Mouse (Mus musculus) olfactory bulb, adult 2 months (tissue): ENCODE measurements around the gene Ppp1r9a. TPM values are rescaled to one million over a fixed set of nuclear protein-coding genes. Genes with fewer than 3 reads are reported as not detected.

Source experiments
- H3K27ac ChIP-seq: fragments of 200-500 bp; 2 replicates; pipeline ENCODE4 v1.5.1; 2012; ENCODE audit warnings: low read depth, low read length; ENCODE audit not compliant: insufficient read depth
- H3K4me1 ChIP-seq: fragments of 200-500 bp; 2 replicates; pipeline ENCODE4 v1.6.1; 2012; ENCODE audit warnings: low read length; ENCODE audit not compliant: control insufficient read depth, insufficient read depth
- H3K4me3 ChIP-seq: fragments of 200-500 bp; 2 replicates; pipeline ENCODE4 v1.5.1; 2012; ENCODE audit warnings: mild to moderate bottlenecking, low read depth, low read length, moderate library complexity; ENCODE audit not compliant: insufficient read depth
- CTCF ChIP-seq: fragments of 200-500 bp; IDR thresholded peaks from 2 replicates; pipeline ENCODE4 v1.5.1; 2012; ENCODE audit warnings: low read depth, mild to moderate bottlenecking, low read length, moderate library complexity; ENCODE audit not compliant: insufficient read depth
- POLR2A ChIP-seq: fragments of 200-500 bp; IDR thresholded peaks from 2 replicates; pipeline ENCODE4 v1.6.1; 2012; ENCODE audit warnings: mild to moderate bottlenecking, low read depth, low read length, moderate library complexity; ENCODE audit not compliant: insufficient read depth
- WGBS: fragments of 180-500 bp; shearing (Covaris S2); methylation state at CpG from one replicate; pipeline ENCODE4 v1.1.7; 2018; 5-methylcytosine and 5-hydroxymethylcytosine counted together
- polyA plus RNA-seq: library from polyadenylated mRNA; stranded (reverse); fragments of >200 nt; gene quantifications from 2 replicates; pipeline ENCODE4 v1.2.4, GENCODE M21; 2012; ENCODE audit warnings: low replicate concordance; ENCODE audit not compliant: missing spikeins, insufficient read depth, insufficient read length

Gene Ppp1r9a
- polyA plus RNA-seq, 1 experiment, result 308 TPM

DNA sequence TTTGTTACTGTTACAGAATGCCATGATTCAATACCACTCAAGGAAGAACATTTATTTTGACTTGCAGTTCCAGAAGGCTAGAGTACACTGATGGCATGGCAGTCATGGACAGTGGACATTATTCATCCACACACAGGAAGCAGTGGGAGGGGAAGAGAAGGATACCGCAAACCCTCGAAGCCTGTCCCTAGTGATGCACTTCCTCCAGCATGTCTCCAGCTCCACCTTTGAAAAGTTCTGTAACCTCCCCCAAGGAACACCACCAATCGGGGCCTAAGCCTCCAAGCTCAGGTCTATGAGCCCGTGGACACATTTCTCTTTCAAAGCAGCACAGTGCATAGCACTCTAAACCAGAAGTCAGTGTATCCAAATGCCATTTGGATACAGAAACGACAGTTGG, 120.0 kb downstream of the Ppp1r9a start:
- Histone ChIP-seq H3K27ac (no peak overlapping the region), H3K4me1 (no peaks in the 10 kb centered on the region), H3K4me3 (no peak overlapping the region)
- TF ChIP-seq POLR2A, result no peak
- TF ChIP-seq CTCF, result no peak
- 87% methylated on average over 5 of the region's 5 CpGs for WGBS

GRCm38 (mm10) chr6:5024893-5025292, 122.2 kb downstream of the Ppp1r9a start:
- TF ChIP-seq CTCF (no peak), POLR2A (no peak)
- WGBS, result 64% methylated on average over 7 of the region's 7 CpGs
- Histone ChIP-seq H3K27ac (no peak overlapping the region), H3K4me1 (no peaks in the 10 kb centered on the region), H3K4me3 (no peak overlapping the region)

DNA sequence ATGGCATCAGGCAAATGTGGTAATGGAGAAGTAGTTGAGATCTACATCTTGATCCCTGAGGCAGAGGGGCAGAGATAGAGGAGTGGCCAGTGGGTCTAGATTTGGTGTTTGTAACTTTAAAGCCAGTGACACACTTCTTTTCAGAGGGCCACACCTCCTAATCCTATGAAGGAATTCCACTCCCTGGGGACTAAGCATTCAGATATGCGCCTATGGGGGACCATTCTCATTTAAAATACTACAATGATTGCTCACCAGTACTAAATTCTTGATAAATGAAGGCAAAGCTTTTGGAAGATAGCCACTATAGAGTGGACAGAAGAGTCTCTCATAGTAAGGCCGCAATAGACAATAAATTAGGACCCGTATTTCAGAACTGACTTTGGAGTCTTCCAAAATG, 124.1 kb downstream of the Ppp1r9a start:
- no peak overlapping the region for H3K27ac ChIP-seq
- H3K4me3 ChIP-seq, result no peak overlapping the region
- no peaks in the 10 kb centered on the region for H3K4me1 ChIP-seq
- 65% methylated on average over 3 of the region's 3 CpGs for WGBS
- TF ChIP-seq POLR2A (no peak), CTCF (no peak)

DNA sequence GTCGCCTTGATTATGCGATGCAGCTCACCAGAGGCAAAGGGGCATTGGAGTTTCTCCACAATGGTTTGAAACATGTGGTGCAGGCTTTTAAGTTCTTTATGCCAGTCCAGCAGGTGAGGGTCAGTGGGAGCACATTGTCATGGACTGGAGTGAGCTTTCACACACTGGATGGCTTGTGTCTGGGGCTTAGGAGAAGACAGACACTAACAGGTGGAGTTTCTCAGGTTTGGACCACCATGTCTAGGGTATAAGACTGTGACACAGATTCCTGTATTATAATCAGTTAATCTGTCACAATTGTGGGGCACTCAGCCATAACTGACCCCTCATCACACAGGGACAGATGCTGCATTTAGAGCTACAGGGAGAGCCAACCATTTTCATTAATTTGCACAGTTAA, 124.5 kb downstream of the Ppp1r9a start:
- TF ChIP-seq CTCF (no peak), POLR2A (no peak)
- Histone ChIP-seq H3K4me1 (no peaks in the 10 kb centered on the region), H3K27ac (no peak overlapping the region), H3K4me3 (no peak overlapping the region)
- WGBS, result 86% methylated on average over 2 of the region's 2 CpGs

DNA sequence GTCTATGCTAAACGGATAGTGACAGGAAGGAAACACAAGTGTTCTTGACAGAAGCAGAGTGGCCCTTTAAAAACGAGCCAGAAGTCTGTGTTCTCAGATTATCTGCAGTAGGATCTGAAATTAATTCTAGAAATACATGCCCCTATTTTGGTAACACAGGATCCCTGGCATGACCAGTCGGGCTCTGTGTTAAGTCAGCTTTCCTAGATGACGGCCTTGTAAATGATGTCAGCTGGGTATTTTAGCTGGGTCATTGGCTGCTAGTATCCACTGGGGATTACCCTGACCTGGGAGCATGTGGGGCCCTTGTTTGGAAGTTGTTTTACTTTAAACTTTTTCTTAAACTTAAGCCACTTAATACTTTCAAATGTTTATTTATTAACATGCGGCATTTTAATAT, 125.1 kb downstream of the Ppp1r9a start:
- H3K4me1 ChIP-seq, result no peaks in the 10 kb centered on the region
- no peak overlapping the region for H3K27ac ChIP-seq
- no peak for TF ChIP-seq POLR2A
- TF ChIP-seq CTCF, result no peak
- WGBS, result 77% methylated on average over 5 of the region's 5 CpGs
- H3K4me3 ChIP-seq, result no peak overlapping the region

- 91% methylated on average over 13 of the region's 13 CpGs for WGBS
- TF ChIP-seq POLR2A (no peak), CTCF (no peak)
- Histone ChIP-seq H3K4me1 (no peaks in the 10 kb centered on the region), H3K4me3 (no peak overlapping the region), H3K27ac (no peak overlapping the region)
Observed at GRCm38 (mm10) chr6:5029205-5029927, 126.6 kb downstream of the Ppp1r9a start.

- no peaks in the 10 kb centered on the region for H3K4me1 ChIP-seq
- WGBS, result 94% methylated on average over 5 of the region's 5 CpGs
- TF ChIP-seq POLR2A (no peak), CTCF (no peak)
- no peak overlapping the region for H3K27ac ChIP-seq
- no peak overlapping the region for H3K4me3 ChIP-seq
Observed at GRCm38 (mm10) chr6:5029956-5030355, 127.2 kb downstream of the Ppp1r9a start.

DNA sequence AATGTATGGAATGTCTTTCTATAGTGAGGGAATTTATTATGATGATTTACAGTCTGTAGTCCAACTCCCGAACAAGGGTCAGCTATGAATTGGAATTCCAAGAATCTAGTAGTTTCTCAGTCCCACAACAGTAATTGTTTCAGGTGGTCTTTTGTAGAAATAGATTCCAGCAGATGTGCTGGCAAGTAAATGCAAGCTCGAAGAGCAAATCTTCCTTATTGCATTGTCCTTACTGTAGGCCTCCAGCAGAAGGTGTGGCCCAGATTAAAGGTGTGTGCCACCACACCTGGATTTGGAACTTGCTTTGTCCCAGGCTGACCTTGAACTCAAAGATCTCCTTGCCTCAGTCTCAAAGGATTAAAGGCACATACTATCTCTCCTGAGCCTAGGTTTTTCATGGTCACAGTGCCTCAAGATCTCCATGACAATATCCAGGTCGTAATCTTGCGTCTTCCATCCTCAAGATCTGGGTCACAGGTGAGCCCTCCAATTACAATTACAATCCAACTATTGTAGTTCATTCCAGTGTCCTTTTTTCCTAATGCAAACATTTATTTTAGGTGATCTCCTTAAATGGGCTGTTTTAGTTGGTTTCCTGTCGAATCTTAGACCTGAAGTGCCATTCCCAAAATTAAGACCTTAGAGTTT, 130.4 kb downstream of the Ppp1r9a start:
- Histone ChIP-seq H3K27ac (no peak overlapping the region), H3K4me1 (no peaks in the 10 kb centered on the region), H3K4me3 (no peak overlapping the region)
- WGBS, result 94% methylated on average over 5 of the region's 5 CpGs
- TF ChIP-seq CTCF, result no peak
- TF ChIP-seq POLR2A, result no peak

DNA sequence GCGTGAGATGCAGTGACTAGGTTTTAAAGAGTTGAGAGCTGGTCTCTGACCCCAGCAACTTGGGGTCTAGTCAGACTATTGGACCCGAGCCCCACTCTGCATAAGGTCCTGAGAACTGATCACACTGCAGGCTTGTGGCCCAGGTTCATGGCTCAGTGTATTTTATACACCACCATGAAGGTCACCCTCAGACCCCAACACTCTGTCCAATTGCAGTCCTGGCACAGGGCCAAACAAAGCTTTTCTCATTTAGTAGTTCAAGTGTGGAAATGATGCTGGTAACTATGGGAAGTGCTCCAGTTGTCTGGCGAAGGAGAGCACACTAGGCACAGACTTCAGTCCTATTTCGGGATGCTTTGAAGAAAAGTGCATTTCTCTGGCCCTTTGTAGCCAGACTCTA, 134.5 kb downstream of the Ppp1r9a start:
- Histone ChIP-seq H3K4me1 (no peaks in the 10 kb centered on the region), H3K27ac (no peak overlapping the region), H3K4me3 (no peak overlapping the region)
- TF ChIP-seq POLR2A (no peak), CTCF (no peak)
- WGBS, result 75% methylated on average over 4 of the region's 4 CpGs
